Mouse (Mus musculus): ENCODE data around the gene Maz. TPM values are rescaled to one million over a fixed set of nuclear protein-coding genes. Genes with fewer than 3 reads are reported as not detected.

Maz gene
- total RNA-seq, 2 experiments from 2014 or later: 69.8 to 76.4 TPM

GRCm38 (mm10) chr7:126975893-126975949 lies 51.1 kb downstream of the Maz start, which contains the start of gene Cdipt:
Cdipt (plus strand) TSS chr7:126975914.
- DNase-seq: no peak
- intact Hi-C loops (cut with DNase I): loop anchor here (5.0 kb wide), 1 partner anchor 42 kb away; the partner anchor contains the start of genes Pagr1a and Pagr1b

DNA sequence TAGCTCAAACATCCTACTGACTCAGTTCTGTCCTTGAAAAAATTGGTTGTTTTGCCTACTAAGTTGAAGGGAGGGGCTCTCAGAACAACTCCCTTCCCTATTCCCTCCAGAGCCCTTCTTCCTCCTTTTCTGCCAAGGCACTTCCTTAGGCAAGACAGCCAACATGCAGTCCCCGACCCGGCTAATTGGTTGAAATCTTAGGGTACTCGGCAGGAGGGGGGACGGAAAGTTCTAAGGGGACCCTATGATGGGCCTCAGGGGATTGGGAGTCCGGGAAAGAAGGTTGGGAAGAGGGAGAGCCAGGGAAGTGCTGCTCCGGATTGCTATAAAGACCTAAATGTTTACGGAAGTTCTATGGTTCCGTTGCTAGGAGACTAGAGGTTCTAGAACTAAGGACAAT lies 51.3 kb downstream of the Maz start:
- no peak for DNase-seq
- intact Hi-C loops (cut with DNase I): loop anchor here (5.0 kb wide), 1 partner anchor 42 kb away; the partner anchor contains the start of genes Pagr1a and Pagr1b

Small RNA genes lying within 50 kb of the gene (microRNA-seq; reads per million reads assigned to microRNA genes)
- gene Gm44343: 0 reads per million in 2 experiments

Other genes with a start within 250 kb of the Maz start
- gene Tbx6, start 245.6 kb downstream of the Maz start, total RNA-seq (2021): under 1 TPM; 0.28 to 0.30 TPM
- gene Ppp4c, start 234.5 kb downstream of the Maz start, total RNA-seq (2021): 10 to 100 TPM; 21.6 to 22.4 TPM
- gene Fam57b, start 229.4 kb downstream of the Maz start, total RNA-seq (2021): 10 to 100 TPM; 55.8 to 67.4 TPM
- not detected for gene 4930451I11Rik, start 195.4 kb downstream of the Maz start, total RNA-seq (2021)
- not detected for gene Doc2a, start 179.6 kb downstream of the Maz start, total RNA-seq (2021)
- 1 to 10 TPM; 3.7 to 7.8 TPM for gene Hirip3, start 165.1 kb downstream of the Maz start, total RNA-seq (2021)
- 10 to 100 TPM; 10.3 to 12.6 TPM for gene Ino80e, start 164.7 kb downstream of the Maz start, total RNA-seq (2021)
- gene Taok2, start 142.3 kb downstream of the Maz start, total RNA-seq (2021): 10 to 100 TPM; 18.3 to 21.7 TPM
- gene Tmem219, start 104.1 kb downstream of the Maz start, total RNA-seq (2021): 1 to 10 TPM; 9.1 to 9.3 TPM
- gene Kctd13, start 98.2 kb downstream of the Maz start, total RNA-seq (2021): 1 to 10 TPM; 1.4 to 1.6 TPM
- not detected for gene Asphd1, start 77.5 kb downstream of the Maz start, total RNA-seq (2021)
- 1 to 10 TPM; 1.5 to 2.3 TPM for gene Sez6l2, start 76.5 kb downstream of the Maz start, total RNA-seq (2021)
- gene Cdipt, start 51.1 kb downstream of the Maz start, total RNA-seq (2021): 10 to 100 TPM; 28.0 to 37.2 TPM
- under 1 TPM; 0.43 to 0.44 TPM for gene Cdiptos, start 50.9 kb downstream of the Maz start, total RNA-seq (2021)
- gene Mvp, start 12.4 kb downstream of the Maz start, total RNA-seq (2021): 10 to 100 TPM; 20.3 to 25.7 TPM
- not detected for gene Pagr1b, start 10.6 kb downstream of the Maz start, total RNA-seq (2021)
- 10 to 100 TPM in 1 of 2 experiments, 1 to 10 TPM in 1; 6.1 to 11.4 TPM for gene Pagr1a, start 9.7 kb downstream of the Maz start, total RNA-seq (2021)
- gene Gm42742, start 5.9 kb downstream of the Maz start, total RNA-seq (2021): 10 to 100 TPM; 12.9 to 16.6 TPM
- under 1 TPM; 0.20 to 0.92 TPM for gene Prrt2, start 5.8 kb downstream of the Maz start, total RNA-seq (2021)
- gene Kif22, start 15.4 kb upstream of the Maz start, total RNA-seq (2021): 1 to 10 TPM in 1 of 2 experiments, under 1 TPM in 1; 0.79 to 1.4 TPM
- gene Zg16, start 60.3 kb upstream of the Maz start, total RNA-seq (2021): not detected
- under 1 TPM; 0.41 to 0.69 TPM for gene AI467606, start 64.3 kb upstream of the Maz start, total RNA-seq (2021)
- gene Qprt, start 95.2 kb upstream of the Maz start, total RNA-seq (2021): under 1 TPM; 0.15 to 0.76 TPM
- gene Spn, start 110.8 kb upstream of the Maz start, total RNA-seq (2021): under 1 TPM; 0.07 to 0.26 TPM
- gene Cd2bp2, start 169.0 kb upstream of the Maz start, total RNA-seq (2021): 10 to 100 TPM; 24.1 to 28.0 TPM
- 10 to 100 TPM; 25.4 to 31.3 TPM for gene Tbc1d10b, start 181.4 kb upstream of the Maz start, total RNA-seq (2021)
- gene Mylpf, start 181.9 kb upstream of the Maz start, total RNA-seq (2021): over 10,000 TPM; 37,212 to 46,634 TPM
- gene Zfp553, start 206.0 kb upstream of the Maz start, total RNA-seq (2021): 1 to 10 TPM; 3.6 to 4.2 TPM
- gene Sept1, start 206.1 kb upstream of the Maz start, total RNA-seq (2021): 1 to 10 TPM; 1.4 to 2.4 TPM
- 10 to 100 TPM; 16.4 to 16.8 TPM for gene Zfp771, start 217.2 kb upstream of the Maz start, total RNA-seq (2021)
- 10 to 100 TPM; 26.8 to 29.1 TPM for gene Dctpp1, start 233.7 kb upstream of the Maz start, total RNA-seq (2021)
- gene Sephs2, start 247.0 kb upstream of the Maz start, total RNA-seq (2021): 10 to 100 TPM; 28.5 to 30.0 TPM

Data from gastrocnemius, postnatal 36 days (tissue).